Mouse (Mus musculus) heart, adult 18-20 months (tissue): ENCODE measurements around the gene Fam71e2. TPM values are rescaled to one million over a fixed set of nuclear protein-coding genes. Genes with fewer than 3 reads are reported as not detected.
A peak's percentile ranks its signal among the peaks of the same experiment; 100 is the strongest.

Experiments used
- DNase-seq, 2 experiments: peaks; one replicate each; pipeline ENCODE4 v3.0.0; 2021 to 2022; ENCODE audit warnings: mixed read lengths in 1 of 2
- total RNA-seq, 2 experiments: library from RNA; stranded (reverse); gene quantifications; 2 replicates each; pipeline ENCODE4 v1.2.3; 2021

The Fam71e2 gene
- total RNA-seq, 2 experiments from 2014 or later: not detected

DNA sequence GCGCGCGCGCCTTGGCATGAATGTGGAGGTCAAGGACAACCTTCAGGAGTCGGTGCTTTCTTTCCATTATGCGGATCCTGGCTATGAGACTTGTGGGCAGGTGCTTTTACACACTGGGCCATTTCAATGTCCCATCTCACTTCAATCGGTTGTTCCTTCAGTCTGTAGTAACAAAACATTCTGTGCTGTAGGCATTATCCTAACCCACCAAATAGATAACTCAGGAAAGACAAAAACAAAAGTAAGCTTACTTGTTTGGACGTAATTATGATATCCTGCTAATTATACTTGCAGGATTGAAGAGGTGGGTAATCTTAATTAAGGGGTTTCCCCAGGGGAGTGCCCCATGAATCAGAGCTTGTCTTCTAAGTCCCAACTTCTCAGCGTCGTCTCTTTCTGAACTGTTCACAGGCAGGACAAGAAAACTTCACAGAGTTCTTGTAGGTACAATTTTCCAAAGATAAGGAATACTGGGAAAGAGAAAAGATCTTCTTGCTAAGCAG, 32.0 kb downstream of the Fam71e2 start:
- no peak for DNase-seq

DNA sequence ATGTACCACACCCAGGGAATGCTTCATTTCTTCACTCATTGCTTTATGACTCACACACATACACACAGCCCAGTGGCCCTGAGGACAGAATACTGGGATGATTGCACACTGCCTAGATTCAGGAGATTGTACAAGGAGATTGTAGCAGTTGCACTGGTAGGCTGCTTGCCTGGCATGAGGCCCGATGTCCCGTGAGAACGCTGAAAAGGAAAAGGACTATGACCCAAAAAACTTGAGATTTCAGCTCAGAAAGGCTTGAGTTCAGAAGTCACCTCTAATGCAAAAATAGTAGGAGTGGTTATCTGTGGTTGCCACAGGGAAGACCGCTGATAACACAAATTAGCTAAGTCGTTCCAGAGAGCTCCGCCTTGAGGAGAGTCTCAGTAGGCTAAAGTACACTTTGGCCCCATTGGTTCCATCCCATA, 38.1 kb downstream of the Fam71e2 start:
- DNase-seq: no peak

DNA sequence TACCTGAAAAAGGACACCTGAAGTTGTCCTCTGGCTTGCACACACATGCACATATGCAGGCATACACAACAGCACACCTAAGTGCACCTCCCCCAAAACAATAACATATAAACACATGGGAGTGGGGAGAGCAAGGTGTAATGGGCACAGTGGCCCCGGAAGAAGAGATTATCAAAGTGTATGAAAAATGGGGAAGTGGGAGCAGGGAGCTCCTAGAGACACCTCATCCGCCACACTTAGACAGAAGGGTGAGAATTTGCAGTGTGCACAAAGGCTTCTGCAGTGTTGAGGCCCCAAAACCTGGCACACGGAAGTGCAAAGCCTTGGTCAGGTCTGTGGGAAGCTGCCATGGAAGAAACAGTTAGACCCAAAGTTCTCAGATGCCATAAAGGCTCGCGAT, 40.0 kb downstream of the Fam71e2 start:
- DNase-seq: no peak

DNA sequence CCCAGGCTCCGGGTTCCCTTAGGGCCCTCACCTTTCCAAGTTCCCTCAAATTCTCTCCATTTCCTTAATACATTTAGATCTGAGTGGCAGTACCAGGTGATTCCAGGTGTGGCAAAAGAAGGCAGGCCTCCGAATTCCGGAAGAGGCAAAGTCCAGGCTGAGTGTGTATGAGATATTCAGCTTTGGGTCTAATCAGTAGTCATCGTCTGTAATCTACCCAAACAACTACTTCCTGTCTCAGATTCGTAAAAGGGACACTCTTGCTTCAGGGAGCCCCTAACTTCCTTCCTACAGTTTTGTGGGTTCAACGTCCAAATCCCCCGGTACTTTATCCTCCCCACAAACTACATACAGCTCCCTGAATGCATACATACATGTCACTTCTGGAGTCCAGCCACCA, 45.9 kb downstream of the Fam71e2 start, which contains the start of gene Tmem150b:
Gene Tmem150b (minus strand): TSS at position 81 of the 400 bp plus-strand sequence.
- no peak for DNase-seq

DNA sequence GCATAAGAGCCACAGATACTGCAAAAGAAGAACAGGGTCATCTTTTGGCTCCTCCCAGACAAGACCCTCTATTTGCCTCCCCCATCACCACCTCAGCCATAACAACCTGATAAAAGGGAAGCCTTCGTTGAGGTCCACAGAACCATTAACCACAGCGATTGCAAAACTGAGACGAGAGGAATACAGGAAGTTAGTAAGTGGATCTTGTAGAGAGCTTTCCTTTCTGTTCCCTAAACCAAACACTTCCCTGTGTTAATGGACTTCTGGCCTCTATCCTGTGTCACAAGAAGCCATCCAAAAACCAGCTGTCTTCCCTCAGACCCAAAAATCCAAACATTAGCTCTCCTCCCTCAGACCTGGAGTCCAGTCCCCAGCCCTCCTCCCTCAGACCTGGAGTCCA, 46.7 kb downstream of the Fam71e2 start:
- DNase-seq: peak in 1 of 2 experiments; percentile 46

DNA sequence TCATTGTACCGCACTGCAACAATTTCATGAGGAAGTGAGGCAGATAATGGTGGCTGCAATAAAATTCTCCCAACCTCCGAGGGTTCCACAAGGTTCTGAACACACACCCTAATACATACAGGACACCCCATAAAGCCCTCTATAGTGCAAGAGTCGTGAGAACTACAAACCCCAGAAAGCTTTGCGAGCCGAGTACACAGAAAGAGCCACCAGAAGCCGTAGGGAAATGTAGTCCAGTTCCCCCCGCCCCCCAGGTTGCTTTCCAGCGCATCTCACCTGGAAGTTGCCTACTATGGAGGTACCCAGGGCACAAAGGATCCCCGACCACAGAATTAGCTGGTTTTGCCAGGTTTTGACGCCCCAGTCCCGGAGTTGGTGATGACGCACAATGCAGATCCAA, 47.6 kb downstream of the Fam71e2 start:
- peak; percentile 36 to 43 for DNase-seq

DNA sequence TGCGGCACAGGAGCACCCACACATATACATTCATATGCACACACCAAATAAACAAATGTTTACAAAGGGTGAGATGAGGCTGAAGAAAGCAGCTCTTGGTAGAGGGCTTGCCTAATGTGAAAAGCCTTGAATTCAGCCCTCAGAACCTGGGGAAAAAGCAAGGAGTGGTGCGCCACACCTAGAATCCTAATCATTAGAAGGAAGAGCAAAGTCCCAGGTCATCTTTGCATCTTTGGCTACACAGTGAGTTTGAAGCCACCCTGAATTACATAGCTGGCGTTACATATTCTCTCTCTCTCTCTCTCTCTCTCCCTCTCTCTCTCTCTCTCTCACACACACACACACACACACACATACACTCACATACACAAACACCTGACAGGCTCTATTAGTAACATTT, 51.8 kb downstream of the Fam71e2 start:
- DNase-seq: no peak

DNA sequence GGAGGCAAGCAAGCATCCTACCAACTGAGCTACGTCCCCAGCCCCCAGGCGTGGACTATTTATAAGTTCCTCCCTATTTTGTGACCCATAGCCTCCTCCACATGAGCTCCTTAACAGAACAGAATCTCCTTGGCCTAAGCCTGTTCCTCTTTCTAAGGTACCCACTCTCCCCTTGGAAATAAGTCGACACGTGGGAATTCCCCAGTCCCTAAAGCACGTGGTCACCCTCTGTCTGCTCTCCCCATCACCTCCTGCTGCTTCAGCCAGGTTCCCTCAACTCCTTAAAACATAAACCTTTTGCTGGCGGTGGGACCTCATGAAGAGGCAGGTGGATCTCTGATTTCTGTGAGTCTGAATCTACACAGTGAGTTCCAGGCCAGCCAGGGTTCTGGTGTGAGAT, 54.1 kb downstream of the Fam71e2 start:
- no peak for DNase-seq

DNA sequence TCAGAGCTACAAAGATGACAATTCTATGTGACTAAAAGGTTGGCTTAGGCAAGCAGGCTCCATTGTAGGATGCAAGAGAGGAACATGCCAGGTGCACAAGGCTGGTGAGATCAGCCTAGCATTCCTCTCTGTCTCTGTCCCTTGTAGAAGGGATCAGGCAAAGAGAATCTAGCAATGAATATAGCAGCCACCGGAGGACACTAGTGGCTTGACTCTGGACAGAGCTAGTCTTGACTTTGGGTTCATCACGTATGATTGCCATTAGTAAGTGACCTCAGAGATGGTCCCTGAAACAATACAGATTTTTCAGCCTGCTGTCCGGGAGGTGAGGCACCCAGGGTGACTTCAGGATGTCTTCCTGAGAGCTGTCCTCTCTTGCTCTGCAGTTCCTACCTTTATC, 58.5 kb downstream of the Fam71e2 start:
- DNase-seq: no peak

DNA sequence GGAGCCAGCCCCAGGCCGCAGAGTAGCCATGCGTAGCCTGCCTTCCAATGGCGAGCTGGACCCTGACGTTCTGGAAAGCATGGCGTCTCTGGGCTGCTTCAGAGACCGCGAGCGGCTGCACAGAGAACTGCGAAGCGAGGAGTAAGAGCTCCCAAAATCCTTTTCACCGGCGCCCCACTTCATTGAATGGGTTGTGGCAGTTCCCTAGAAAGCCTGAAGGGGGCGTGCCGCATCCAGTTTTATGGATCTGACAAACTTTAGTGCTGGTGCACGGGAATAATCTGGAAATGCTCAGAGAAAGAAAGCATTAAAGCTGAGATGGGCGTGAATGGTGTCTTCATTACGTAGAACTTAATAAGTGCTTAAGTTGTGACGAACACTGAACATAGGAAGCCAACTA, 66.0 kb downstream of the Fam71e2 start:
- DNase-seq: peak; percentile 15 to 49

Other genes with a start within 250 kb of the Fam71e2 start
- gene Tnni3, start 247.1 kb downstream of the Fam71e2 start, total RNA-seq: over 10,000 TPM; 10,363 to 11,433 TPM
- 1 to 10 TPM; 2.0 to 2.5 TPM for gene Dnaaf3, start 238.8 kb downstream of the Fam71e2 start, total RNA-seq
- gene Syt5, start 223.8 kb downstream of the Fam71e2 start, total RNA-seq: 1 to 10 TPM in 1 of 2 experiments, under 1 TPM in 1; 0.36 to 1.3 TPM
- gene Ptprh, start 167.3 kb downstream of the Fam71e2 start, total RNA-seq: not detected
- gene Tmem86b, start 139.9 kb downstream of the Fam71e2 start, total RNA-seq: 1 to 10 TPM; 3.8 to 6.5 TPM
- gene Ppp6r1, start 112.3 kb downstream of the Fam71e2 start, total RNA-seq: 10 to 100 TPM; 69.2 to 70.4 TPM
- gene Hspbp1, start 86.2 kb downstream of the Fam71e2 start, total RNA-seq: 10 to 100 TPM; 33.8 to 38.5 TPM
- 1 to 10 TPM; 1.1 to 1.2 TPM for gene Brsk1, start 80.7 kb downstream of the Fam71e2 start, total RNA-seq
- under 1 TPM in 1 of 2 experiments, not detected in 1; 0.10 TPM for gene Tmem150b, start 46.1 kb downstream of the Fam71e2 start, total RNA-seq
- gene Kmt5c, start 31.2 kb downstream of the Fam71e2 start, total RNA-seq: 10 to 100 TPM in 1 of 2 experiments, 1 to 10 TPM in 1; 9.6 to 10.0 TPM
- 1 to 10 TPM; 1.4 to 2.3 TPM for gene Cox6b2, start 18.2 kb downstream of the Fam71e2 start, total RNA-seq
- not detected for gene Il11, start 11.6 kb upstream of the Fam71e2 start, total RNA-seq
- not detected for gene Tmem190, start 11.6 kb upstream of the Fam71e2 start, total RNA-seq
- gene Tmem238, start 18.4 kb upstream of the Fam71e2 start, total RNA-seq: 1 to 10 TPM; 2.4 to 5.4 TPM
- gene Rpl28, start 21.6 kb upstream of the Fam71e2 start, total RNA-seq: 100 to 1,000 TPM; 468 to 578 TPM
- 100 to 1,000 TPM in 1 of 2 experiments, 10 to 100 TPM in 1; 93.4 to 105 TPM for gene Ube2s, start 41.3 kb upstream of the Fam71e2 start, total RNA-seq
- gene Shisa7, start 73.4 kb upstream of the Fam71e2 start, total RNA-seq: not detected
- gene Isoc2b, start 99.0 kb upstream of the Fam71e2 start, total RNA-seq: 1 to 10 TPM; 3.5 to 6.3 TPM
- gene Isoc2a, start 105.9 kb upstream of the Fam71e2 start, total RNA-seq: 10 to 100 TPM; 55.3 to 57.3 TPM
- gene Gm36210, start 135.2 kb upstream of the Fam71e2 start, total RNA-seq: not detected
- gene Zfp628, start 143.9 kb upstream of the Fam71e2 start, total RNA-seq: 1 to 10 TPM; 5.3 to 6.4 TPM
- gene Nat14, start 150.7 kb upstream of the Fam71e2 start, total RNA-seq: 1 to 10 TPM; 4.2 to 6.1 TPM
- 1 to 10 TPM; 2.0 to 2.4 TPM for gene Ssc5d, start 154.5 kb upstream of the Fam71e2 start, total RNA-seq
- gene Sbk2, start 193.1 kb upstream of the Fam71e2 start, total RNA-seq: 10 to 100 TPM; 25.9 to 30.0 TPM
- gene Sbk3, start 199.9 kb upstream of the Fam71e2 start, total RNA-seq: 10 to 100 TPM; 37.3 to 39.0 TPM
- 10 to 100 TPM; 11.0 to 12.6 TPM for gene Zfp579, start 224.9 kb upstream of the Fam71e2 start, total RNA-seq
- gene Zfp524, start 243.1 kb upstream of the Fam71e2 start, total RNA-seq: 10 to 100 TPM in 1 of 2 experiments, 1 to 10 TPM in 1; 9.2 to 11.8 TPM
- 10 to 100 TPM; 16.2 to 17.0 TPM for gene Fiz1, start 243.4 kb upstream of the Fam71e2 start, total RNA-seq
- not detected for gene Gm44973, start 244.2 kb upstream of the Fam71e2 start, total RNA-seq
- gene Zfp865, start 249.1 kb upstream of the Fam71e2 start, total RNA-seq: 10 to 100 TPM; 11.5 to 14.0 TPM
- gene Ccdc106, start 249.3 kb upstream of the Fam71e2 start, total RNA-seq: under 1 TPM in 1 of 2 experiments, not detected in 1; 0.20 TPM